Mouse (Mus musculus): Measurements from ENCODE around the gene Nos1. TPM values are rescaled to one million over a fixed set of nuclear protein-coding genes. Genes with fewer than 3 reads are reported as not detected.

Nos1 gene
- polyA plus RNA-seq, 1 experiment from 2014 or later = 0.82 TPM

DNA sequence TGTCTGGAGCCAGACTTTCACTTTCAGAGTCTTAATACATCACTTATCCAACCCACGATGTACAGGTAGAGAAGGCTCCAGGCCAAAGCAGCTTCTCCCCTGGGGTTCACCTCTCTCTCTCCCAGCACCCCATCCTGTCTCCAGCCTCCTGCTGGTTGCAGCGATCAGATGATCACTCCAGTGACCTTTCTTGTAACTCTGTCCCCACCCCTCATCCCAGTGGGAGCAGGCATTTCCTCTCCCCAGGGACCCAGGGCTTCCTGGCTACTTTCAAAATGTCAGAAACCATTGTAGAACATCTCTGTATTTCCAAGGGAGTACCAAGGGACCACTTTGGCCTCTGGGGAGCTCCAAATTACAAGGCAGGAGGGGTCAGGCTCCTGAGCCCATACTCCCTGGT, 104.2 kb downstream of the Nos1 start:
- H3K36me3 ChIP-seq (ENCODE audit: insufficient read depth, low read length) = no peaks in the 10 kb centered on the region
- H3K4me3 ChIP-seq (replicated peaks; ENCODE audit: low read depth, low read length) = no peak overlapping the region
- no peaks in the 10 kb centered on the region for H3K4me1 ChIP-seq (replicated peaks; ENCODE audit: insufficient read depth, low read length)
- H3K27me3 ChIP-seq (ENCODE audit: insufficient read depth, low read length) = no peaks in the 10 kb centered on the region
- H3K4me2 ChIP-seq (ENCODE audit: low read length) = no peak overlapping the region
- no peaks in the 10 kb centered on the region for H3K9me3 ChIP-seq (replicated peaks; ENCODE audit: low read length)
- H3K27ac ChIP-seq = no peak overlapping the region
- WGBS = 32% methylated on average over 2 of the region's 2 CpGs
- H3K9ac ChIP-seq (ENCODE audit: low read depth, low read length) = no peak overlapping the region
- TF ChIP-seq CTCF (IDR thresholded peaks at IDR 0.05; ENCODE audit: low read depth) = no peak
- DNase-seq (ENCODE audit: low spot score) (no peak), ATAC-seq (replicated peaks; ENCODE audit: low FRiP score, low read depth) (no peak)

DNA sequence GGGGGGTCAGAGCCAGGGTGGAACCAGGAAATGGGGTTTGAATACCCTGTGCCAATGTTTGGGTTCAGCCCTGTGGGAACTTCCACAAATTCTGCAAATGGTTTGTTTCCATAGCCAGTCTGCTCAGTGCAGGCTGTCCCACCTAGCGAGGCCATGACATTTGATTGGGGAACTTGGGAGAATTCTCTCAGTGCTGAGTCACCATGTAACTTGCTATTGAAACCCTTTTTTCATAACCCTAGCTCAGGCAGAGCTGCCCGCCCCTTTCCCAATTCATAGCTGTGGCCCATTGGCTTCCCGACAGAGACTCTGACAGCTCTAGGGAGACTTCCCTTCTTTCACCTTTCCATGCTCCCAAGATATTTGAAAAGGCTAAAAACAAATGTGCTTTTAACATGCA, 107.3 kb downstream of the Nos1 start:
- H3K9ac ChIP-seq (ENCODE audit: low read depth, low read length) = no peak overlapping the region
- H3K27me3 ChIP-seq (ENCODE audit: insufficient read depth, low read length) = no peaks in the 10 kb centered on the region
- H3K4me1 ChIP-seq (replicated peaks; ENCODE audit: insufficient read depth, low read length) = no peaks in the 10 kb centered on the region
- no peak for TF ChIP-seq CTCF (IDR thresholded peaks at IDR 0.05; ENCODE audit: low read depth)
- H3K4me3 ChIP-seq (replicated peaks; ENCODE audit: low read depth, low read length) = no peak overlapping the region
- no peak for ATAC-seq (replicated peaks; ENCODE audit: low FRiP score, low read depth)
- no peak overlapping the region for H3K27ac ChIP-seq
- 65% methylated on average over 3 of the region's 3 CpGs for WGBS
- DNase-seq (ENCODE audit: low spot score) = no peak
- H3K36me3 ChIP-seq (ENCODE audit: insufficient read depth, low read length) = no peaks in the 10 kb centered on the region
- no peak overlapping the region for H3K4me2 ChIP-seq (ENCODE audit: low read length)
- no peaks in the 10 kb centered on the region for H3K9me3 ChIP-seq (replicated peaks; ENCODE audit: low read length)

DNA sequence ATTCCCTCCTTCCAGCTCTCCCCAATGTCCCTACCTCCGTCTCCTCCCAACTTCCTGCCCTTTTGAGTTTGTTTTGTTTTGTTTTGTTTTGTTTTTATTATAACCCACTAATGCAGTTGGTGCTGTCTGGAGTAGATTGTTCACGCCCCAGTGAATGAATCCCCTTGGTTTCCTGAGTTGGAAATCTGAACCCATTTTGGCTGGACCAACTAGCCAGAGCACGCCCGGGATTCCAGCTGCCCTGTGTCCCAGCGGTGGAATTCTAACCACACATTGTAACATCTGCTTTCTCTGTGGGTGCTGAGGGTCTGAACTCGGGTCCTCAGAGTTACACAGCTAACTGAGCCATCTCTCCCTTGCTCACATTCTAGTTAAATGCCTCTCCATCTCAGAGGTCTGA, 108.1 kb downstream of the Nos1 start:
- 16% methylated on average over 6 of the region's 6 CpGs for WGBS
- H3K27ac ChIP-seq = no peak overlapping the region

DNA sequence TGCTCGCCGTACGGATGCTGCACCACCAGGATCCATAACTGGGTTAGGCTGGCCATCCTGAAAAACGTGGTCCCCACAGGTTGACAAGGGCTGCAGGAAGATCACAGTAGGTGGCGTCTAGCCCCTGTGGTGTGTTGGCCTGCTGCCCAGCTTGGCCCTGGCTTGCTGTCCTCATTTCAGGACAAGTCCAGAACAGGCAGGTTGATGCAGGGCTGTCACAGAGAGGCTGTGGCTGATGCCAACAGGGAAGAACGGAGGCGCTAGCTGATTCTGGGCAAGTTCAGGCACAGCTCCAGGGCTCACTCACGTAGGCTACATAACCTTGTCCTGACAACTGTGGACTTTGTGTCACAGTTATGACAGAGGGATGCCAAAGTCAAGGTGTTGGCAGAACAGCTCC, 108.7 kb downstream of the Nos1 start:
- no peaks in the 10 kb centered on the region for H3K27me3 ChIP-seq (ENCODE audit: insufficient read depth, low read length)
- ATAC-seq (replicated peaks; ENCODE audit: low FRiP score, low read depth) (no peak), DNase-seq (ENCODE audit: low spot score) (no peak)
- H3K9me3 ChIP-seq (replicated peaks; ENCODE audit: low read length) = no peaks in the 10 kb centered on the region
- no peak overlapping the region for H3K9ac ChIP-seq (ENCODE audit: low read depth, low read length)
- no peak overlapping the region for H3K4me3 ChIP-seq (replicated peaks; ENCODE audit: low read depth, low read length)
- H3K4me2 ChIP-seq (ENCODE audit: low read length) = no peak overlapping the region
- H3K4me1 ChIP-seq (replicated peaks; ENCODE audit: insufficient read depth, low read length) = no peaks in the 10 kb centered on the region
- H3K36me3 ChIP-seq (ENCODE audit: insufficient read depth, low read length) = no peaks in the 10 kb centered on the region
- TF ChIP-seq CTCF (IDR thresholded peaks at IDR 0.05; ENCODE audit: low read depth) = no peak
- 64% methylated on average over 8 of the region's 8 CpGs for WGBS
- no peak overlapping the region for H3K27ac ChIP-seq

More for the DNA sequence above, 108.1 kb downstream of the Nos1 start:
- TF ChIP-seq CTCF (IDR thresholded peaks at IDR 0.05; ENCODE audit: low read depth) = no peak
- Histone ChIP-seq H3K9me3 (replicated peaks; ENCODE audit: low read length) (no peaks in the 10 kb centered on the region), H3K4me3 (replicated peaks; ENCODE audit: low read depth, low read length) (no peak overlapping the region), H3K4me2 (ENCODE audit: low read length) (no peak overlapping the region), H3K4me1 (replicated peaks; ENCODE audit: insufficient read depth, low read length) (no peaks in the 10 kb centered on the region), H3K9ac (ENCODE audit: low read depth, low read length) (no peak overlapping the region), H3K36me3 (ENCODE audit: insufficient read depth, low read length) (no peaks in the 10 kb centered on the region), H3K27me3 (ENCODE audit: insufficient read depth, low read length) (no peaks in the 10 kb centered on the region)
- ATAC-seq (replicated peaks; ENCODE audit: low FRiP score, low read depth) (no peak), DNase-seq (ENCODE audit: low spot score) (peak; percentile 45)

DNA sequence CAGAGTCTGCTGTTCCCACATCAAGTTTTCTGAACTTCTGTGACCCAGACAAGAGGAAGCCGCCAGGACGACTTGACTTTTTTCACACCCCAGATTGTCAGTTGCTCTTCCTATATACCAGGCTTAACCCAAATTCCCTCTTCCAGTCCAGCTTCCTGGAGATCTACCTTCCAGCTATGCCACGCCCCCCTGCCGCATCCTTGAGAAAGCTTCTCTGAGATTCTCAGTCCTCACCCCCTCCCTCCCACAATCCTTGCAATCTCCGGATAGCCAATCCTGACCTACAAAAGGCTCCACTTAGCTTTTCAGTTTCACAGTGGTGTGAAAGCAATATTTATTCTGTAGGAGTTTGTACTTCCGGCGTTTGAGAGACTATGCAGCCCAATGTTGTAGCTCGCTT, 110.0 kb downstream of the Nos1 start:
- no peak for TF ChIP-seq CTCF (IDR thresholded peaks at IDR 0.05; ENCODE audit: low read depth)
- Histone ChIP-seq H3K9ac (ENCODE audit: low read depth, low read length) (no peak overlapping the region), H3K36me3 (ENCODE audit: insufficient read depth, low read length) (no peaks in the 10 kb centered on the region), H3K27ac (no peak overlapping the region), H3K4me3 (replicated peaks; ENCODE audit: low read depth, low read length) (no peak overlapping the region), H3K4me2 (ENCODE audit: low read length) (no peak overlapping the region), H3K27me3 (ENCODE audit: insufficient read depth, low read length) (no peaks in the 10 kb centered on the region), H3K9me3 (replicated peaks; ENCODE audit: low read length) (no peaks in the 10 kb centered on the region), H3K4me1 (replicated peaks; ENCODE audit: insufficient read depth, low read length) (no peaks in the 10 kb centered on the region)
- DNase-seq (ENCODE audit: low spot score) (no peak), ATAC-seq (replicated peaks; ENCODE audit: low FRiP score, low read depth) (no peak)
- WGBS = 64% methylated on average over 8 of the region's 8 CpGs

DNA sequence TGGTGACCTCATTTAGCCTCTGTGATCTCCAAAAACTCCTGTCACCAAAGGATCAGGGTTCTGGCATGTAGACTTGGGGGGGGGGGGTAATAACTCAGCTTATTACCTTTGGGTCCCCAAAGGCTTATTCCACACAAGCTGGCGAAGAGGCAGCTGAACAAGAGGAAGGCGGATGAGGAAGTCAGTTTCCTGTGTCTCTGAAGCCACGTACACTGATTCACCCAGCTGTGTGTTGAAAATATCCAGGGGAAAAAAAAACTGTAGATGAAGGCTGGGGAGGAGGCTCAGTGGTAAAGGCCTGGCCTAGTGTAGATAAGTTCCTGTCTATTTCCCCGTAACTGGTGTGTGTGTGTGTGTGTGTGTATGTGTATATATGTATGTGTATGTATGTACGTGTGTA, 110.7 kb downstream of the Nos1 start:
- 78% methylated on average over 5 of the region's 5 CpGs for WGBS
- DNase-seq (ENCODE audit: low spot score) (no peak), ATAC-seq (replicated peaks; ENCODE audit: low FRiP score, low read depth) (no peak)
- TF ChIP-seq CTCF (IDR thresholded peaks at IDR 0.05; ENCODE audit: low read depth) = no peak
- H3K4me2 ChIP-seq (ENCODE audit: low read length) = no peak overlapping the region
- no peaks in the 10 kb centered on the region for H3K4me1 ChIP-seq (replicated peaks; ENCODE audit: insufficient read depth, low read length)
- H3K27ac ChIP-seq = no peak overlapping the region
- H3K9me3 ChIP-seq (replicated peaks; ENCODE audit: low read length) = no peaks in the 10 kb centered on the region
- H3K4me3 ChIP-seq (replicated peaks; ENCODE audit: low read depth, low read length) = no peak overlapping the region
- H3K27me3 ChIP-seq (ENCODE audit: insufficient read depth, low read length) = no peaks in the 10 kb centered on the region
- no peak overlapping the region for H3K9ac ChIP-seq (ENCODE audit: low read depth, low read length)
- H3K36me3 ChIP-seq (ENCODE audit: insufficient read depth, low read length) = no peaks in the 10 kb centered on the region

DNA sequence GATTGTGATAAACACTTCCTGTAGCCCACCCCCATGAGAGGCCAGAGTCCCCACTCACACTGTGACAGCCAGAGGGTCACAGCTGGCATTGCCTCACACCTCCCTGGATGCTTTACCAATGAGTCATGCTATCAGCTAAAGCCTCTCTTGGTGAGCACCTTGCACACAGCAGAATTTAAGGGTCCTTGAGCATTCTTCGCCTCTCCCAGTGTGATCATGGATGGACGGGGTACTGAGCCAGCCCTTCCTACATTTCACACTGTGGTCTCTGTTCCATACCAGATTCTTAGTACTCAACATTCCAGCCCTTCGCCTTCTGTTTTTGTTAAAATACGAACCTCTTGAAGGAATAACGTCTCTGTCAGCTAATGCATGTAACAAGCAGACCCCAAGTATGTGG, 113.2 kb downstream of the Nos1 start:
- no peaks in the 10 kb centered on the region for H3K36me3 ChIP-seq (ENCODE audit: insufficient read depth, low read length)
- H3K27ac ChIP-seq = no peak overlapping the region
- no peaks in the 10 kb centered on the region for H3K27me3 ChIP-seq (ENCODE audit: insufficient read depth, low read length)
- ATAC-seq (replicated peaks; ENCODE audit: low FRiP score, low read depth) = no peak
- H3K4me3 ChIP-seq (replicated peaks; ENCODE audit: low read depth, low read length) = no peak overlapping the region
- DNase-seq (ENCODE audit: low spot score) = no peak
- no peaks in the 10 kb centered on the region; the same call in 1 of the 2 replicates for H3K4me1 ChIP-seq (replicated peaks; ENCODE audit: insufficient read depth, low read length)
- H3K9me3 ChIP-seq (replicated peaks; ENCODE audit: low read length) = no peaks in the 10 kb centered on the region
- no peak for TF ChIP-seq CTCF (IDR thresholded peaks at IDR 0.05; ENCODE audit: low read depth)
- no peak overlapping the region for H3K9ac ChIP-seq (ENCODE audit: low read depth, low read length)
- H3K4me2 ChIP-seq (ENCODE audit: low read length) = no peak overlapping the region
- 87% methylated on average over 5 of the region's 5 CpGs for WGBS

Measured in kidney, postnatal 0 days (tissue).